ENCODE assay signal across 20 mouse cellular contexts in the genomic region with DNA sequence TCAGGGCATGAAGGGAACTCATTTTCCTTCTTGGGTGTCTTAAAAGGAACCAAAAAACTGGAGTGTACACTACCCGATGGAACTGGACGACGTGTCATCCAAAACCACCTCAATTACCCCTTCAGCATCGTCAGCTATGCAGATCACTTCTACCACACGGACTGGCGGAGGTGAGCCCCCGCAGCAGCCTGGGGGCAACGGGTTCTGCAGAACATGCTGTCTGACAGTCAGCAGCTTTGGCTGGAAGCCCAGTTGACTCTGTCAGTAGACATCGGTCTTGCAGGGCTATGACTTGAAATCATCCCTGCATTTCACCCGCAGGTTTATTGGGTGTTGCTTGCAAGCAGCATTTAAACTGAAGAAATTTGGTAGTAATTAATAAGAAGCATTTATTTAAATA. TPM values are rescaled to one million over a fixed set of nuclear protein-coding genes. Genes with fewer than 3 reads are reported as not detected.
DNase-seq lines count a peak whose midpoint lies in the region; TF ChIP-seq lines count a peak whose summit lies in the region.
"Had no signal": no experiment of that assay in that cellular context is flagged by ENCODE, and none has a peak within 500 bp of the region (broad histone marks: within the 10 kb centered on the region; RNA-seq: fewer than 3 reads in every experiment).

No protein-coding gene starts in this region.

- H3K79me2 ChIP-seq in MEL (ENCODE audit: control insufficient read depth, insufficient read depth, low read length, poor library complexity), result no peaks in the 10 kb centered on the region

- peak; percentile 18 for DNase-seq in gastrocnemius, postnatal 10 days
- DNase-seq in gastrocnemius, postnatal 14 days, result no peak
- DNase-seq in left cerebral cortex, postnatal 4 days, result peak; percentile 58
- DNase-seq in left cerebral cortex, adult 11 months (ENCODE audit: low spot score), result no peak
- DNase-seq in MEL (ENCODE audit: low read depth, low spot score), result no peak
- DNase-seq in adipocyte (ENCODE audit: low spot score), result peak; percentile 18
- DNase-seq in testis, postnatal 14 days (ENCODE audit: low spot score), result no peak
- DNase-seq: cerebellum, adult 8-10 months; gastrocnemius, adult 2 months; heart, postnatal 10 days; layer of hippocampus, postnatal 36 days; lung, adult 18-20 months; lung, postnatal 14 days had no signal

- H3K36me3 ChIP-seq in MEL (ENCODE audit: control insufficient read depth in 1 of 2, insufficient read depth in 2 of 2, low read length in 2 of 2), result peaks cover 0 to 9% of the 10 kb centered on the region in 2 experiments; a peak in 2 of 4 replicates

- no peak overlapping the region for H3K27ac ChIP-seq in MEL (ENCODE audit: control insufficient read depth, low read depth, low read length)
- H3K27ac ChIP-seq: embryonic facial prominence, embryonic 10.5 days; forebrain, embryonic 10.5 days; gastrocnemius, adult 2 months; hindbrain, embryonic 13.5 days; intestine, embryonic 15.5 days; limb, embryonic 13.5 days; liver, embryonic 12.5 days had no signal

- TF ChIP-seq EP300 in MEL (IDR thresholded peaks at IDR 0.05; ENCODE audit: low read depth in 1 of 2, low read length in 2 of 2), result no peak

- no peaks in the 10 kb centered on the region for H3K4me1 ChIP-seq in MEL (ENCODE audit: control insufficient read depth in 1 of 2, insufficient read depth in 2 of 2, low read length in 2 of 2)
- H3K4me1 ChIP-seq: hindbrain, embryonic 13.5 days; intestine, embryonic 15.5 days; liver, embryonic 12.5 days had no signal

- H3K4me3 ChIP-seq in MEL (ENCODE audit: control insufficient read depth in 1 of 2, insufficient read depth in 1 of 2, low read depth in 2 of 2, low read length in 2 of 2), result no peak overlapping the region
- H3K4me3 ChIP-seq: embryonic facial prominence, embryonic 10.5 days; forebrain, embryonic 10.5 days; gastrocnemius, adult 2 months; hindbrain, embryonic 13.5 days; intestine, embryonic 15.5 days; limb, embryonic 13.5 days; liver, embryonic 12.5 days had no signal

- intact Hi-C loops in gastrocnemius, postnatal 14 days (cut with DNase I; ENCODE audit: low total_unique reads), result no loop called here
- intact Hi-C loops in left cerebral cortex, postnatal 4 days (cut with DNase I), result no loop called here

- H3K27me3 ChIP-seq in MEL (ENCODE audit: control insufficient read depth in 1 of 2, insufficient read depth in 2 of 2, low read length in 2 of 2), result no peaks in the 10 kb centered on the region
- H3K27me3 ChIP-seq: hindbrain, embryonic 13.5 days; intestine, embryonic 15.5 days; limb, embryonic 13.5 days; liver, embryonic 12.5 days had no signal

- no peaks in the 10 kb centered on the region for H3K9me3 ChIP-seq in MEL (replicated peaks; ENCODE audit: insufficient read depth, low read length)
- H3K9me3 ChIP-seq: embryonic facial prominence, embryonic 10.5 days; forebrain, embryonic 10.5 days; hindbrain, embryonic 13.5 days; intestine, embryonic 15.5 days; limb, embryonic 13.5 days; liver, embryonic 12.5 days had no signal

- no peak for TF ChIP-seq RAD21 in MEL (IDR thresholded peaks at IDR 0.05; ENCODE audit: low read depth, low read length)

- H3K9ac ChIP-seq in MEL (ENCODE audit: control insufficient read depth, low read depth, low read length, poor library complexity, severe bottlenecking), result no peak overlapping the region
- H3K9ac ChIP-seq: hindbrain, embryonic 13.5 days; intestine, embryonic 15.5 days; limb, embryonic 13.5 days; liver, embryonic 12.5 days had no signal

- TF ChIP-seq POLR2A in MEL (IDR thresholded peaks at IDR 0.05; ENCODE audit: control insufficient read depth in 1 of 2, insufficient read depth in 1 of 2, low read depth in 1 of 2, low read length in 2 of 2, poor library complexity in 1 of 2), result no peak

- TF ChIP-seq CTCF in MEL (IDR thresholded peaks at IDR 0.05 in 2 of 3, conservative IDR thresholded peaks at IDR 0.05 in 1 of 3; ENCODE audit: control insufficient read depth in 1 of 3, insufficient read depth in 1 of 3, low read depth in 2 of 3, low read length in 3 of 3, poor library complexity in 1 of 3, severe bottlenecking in 1 of 3), result no peak

TF ChIP-seq in MEL, 35 proteins besides CTCF, POLR2A, EP300 and RAD21:
- no peak for TF ChIP-seq JUND (IDR thresholded peaks at IDR 0.05; ENCODE audit: low read depth, low read length)
- TF ChIP-seq POLR2AphosphoS2 (IDR thresholded peaks at IDR 0.05; ENCODE audit: low read length), result 0 out of 2 replicates have a peak, but pooled peaks have one; percentile 26
- TF ChIP-seq ZMIZ1 (IDR thresholded peaks at IDR 0.05; ENCODE audit: low read depth, low read length), result no peak

RNA-seq across cellular contexts. Expression of a gene that starts 13.7 kb away (rescaled TPM):
- 10 to 100 TPM; 78.3 to 85.5 TPM for total RNA-seq in gastrocnemius, postnatal 10 days (2021)
- 10 to 100 TPM; 68.0 to 70.2 TPM for total RNA-seq in gastrocnemius, postnatal 14 days (2021)
- 10 to 100 TPM; 67.1 to 73.1 TPM for total RNA-seq in left cerebral cortex, postnatal 4 days (2021)
- total RNA-seq in MEL (2012; rRNA removed), result 90.4 and 93.9 TPM in 2 replicates
- 100 to 1,000 TPM in 1 of 2 experiments, not detected in 1; 117 TPM for polyA plus RNA-seq in MEL (2012; ENCODE audit: insufficient read depth in 1 of 2, insufficient read length in 2 of 2, low read depth in 1 of 2, low replicate concordance in 2 of 2, missing spikeins in 1 of 2)

RNA-seq across cellular contexts. Expression of a gene that starts 58.9 kb away (rescaled TPM):
- total RNA-seq in gastrocnemius, postnatal 10 days (2021), result 10 to 100 TPM; 90.7 to 94.0 TPM
- total RNA-seq in gastrocnemius, postnatal 14 days (2021), result 10 to 100 TPM; 46.5 to 62.5 TPM
- 10 to 100 TPM; 22.7 to 24.8 TPM for total RNA-seq in left cerebral cortex, postnatal 4 days (2021)
- not detected in 2 replicates for total RNA-seq in MEL (2012; rRNA removed)
- not detected for polyA plus RNA-seq in MEL (2012; ENCODE audit: insufficient read depth in 1 of 2, insufficient read length in 2 of 2, low read depth in 1 of 2, low replicate concordance in 2 of 2, missing spikeins in 1 of 2)
- total RNA-seq: neutrophil, adult 5-6 weeks had no signal

Comparison
In these comparisons a context has a peak if more than half of its experiments do, and no peak if none do; other contexts are left out.
1. DNase-seq: peak in gastrocnemius, postnatal 10 days (single experiment), left cerebral cortex, postnatal 4 days (single experiment) and adipocyte (single experiment); none in gastrocnemius, postnatal 14 days (single experiment), left cerebral cortex, adult 11 months (single experiment), MEL (single experiment) and testis, postnatal 14 days (single experiment).
2. RNA of a gene that starts 58.9 kb away (total RNA-seq): 90.7 to 94.0 TPM in gastrocnemius, postnatal 10 days, 46.5 to 62.5 TPM in gastrocnemius, postnatal 14 days and 22.7 to 24.8 TPM in left cerebral cortex, postnatal 4 days; not detected in MEL; every median in the first group is over 10 times any median in the second.